Mouse (Mus musculus): ENCODE measurements around the gene Trp53i13. TPM values are rescaled to one million over a fixed set of nuclear protein-coding genes. Genes with fewer than 3 reads are reported as not detected.
A peak's percentile ranks its signal among the peaks of the same experiment; 100 is the strongest.

The Trp53i13 gene
- polyA plus RNA-seq, 1 experiment from 2014 or later = 32.7 TPM

DNA sequence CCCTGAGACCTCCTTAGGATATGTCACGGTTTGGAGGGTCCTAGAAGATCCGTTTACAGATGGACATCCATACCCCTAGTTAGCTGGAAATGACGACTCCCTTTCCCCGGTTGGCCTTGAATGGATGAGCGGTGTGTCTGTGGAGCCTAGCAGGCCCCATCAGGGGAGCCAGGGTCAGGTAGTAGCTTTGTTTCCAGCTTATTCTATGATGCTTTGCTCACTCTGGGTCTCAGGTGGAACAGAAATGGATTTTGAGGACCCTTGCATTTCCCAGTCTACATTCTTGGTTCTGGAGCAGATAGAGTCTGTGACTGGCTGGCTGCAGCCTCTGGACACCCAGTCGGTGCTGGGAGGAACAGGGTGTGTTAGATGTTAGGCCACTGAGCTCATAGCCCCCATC lies 21.0 kb downstream of the Trp53i13 start:
- Histone ChIP-seq H3K27ac (peak overlapping the region; percentile 95; the same call in 1 of the 2 replicates), H3K9me3 (no peaks in the 10 kb centered on the region), H3K27me3 (ENCODE audit: poor library complexity, severe bottlenecking) (no peaks in the 10 kb centered on the region), H3K36me3 (replicated peaks) (peaks cover 26% of the 10 kb centered on the region), H3K4me3 (peak overlapping the region; percentile 95), H3K4me1 (peaks cover 93% of the 10 kb centered on the region)
- WGBS = 79% methylated on average over 6 of the region's 6 CpGs
- DNase-seq (ENCODE audit: extremely low spot score, low spot score) = no peak

DNA sequence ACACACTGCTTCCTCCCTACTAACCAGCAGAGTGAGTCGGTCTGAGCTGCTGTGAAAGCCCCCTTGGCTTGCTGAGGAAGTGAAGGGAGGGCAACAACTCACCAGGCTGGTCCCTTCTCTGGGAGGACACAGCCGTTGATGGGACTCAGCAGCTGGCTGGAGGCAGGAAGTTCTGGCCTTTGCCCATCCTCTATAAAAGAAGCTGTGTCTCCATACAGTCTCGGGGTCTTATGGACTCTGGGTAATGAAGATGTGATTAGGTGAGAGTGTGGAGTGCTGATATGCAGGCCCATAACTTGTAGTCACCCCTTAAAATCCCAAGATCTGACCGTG lies 21.5 kb downstream of the Trp53i13 start:
- H3K9me3 ChIP-seq = no peaks in the 10 kb centered on the region
- DNase-seq (ENCODE audit: extremely low spot score, low spot score) = no peak
- no peaks in the 10 kb centered on the region for H3K27me3 ChIP-seq (ENCODE audit: poor library complexity, severe bottlenecking)
- H3K4me3 ChIP-seq = peak overlapping the region; percentile 95
- H3K4me1 ChIP-seq = peaks cover 90% of the 10 kb centered on the region
- WGBS = 45% methylated on average over 4 of the region's 4 CpGs
- peaks cover 22% of the 10 kb centered on the region for H3K36me3 ChIP-seq (replicated peaks)
- peak overlapping the region; percentile 95 for H3K27ac ChIP-seq

DNA sequence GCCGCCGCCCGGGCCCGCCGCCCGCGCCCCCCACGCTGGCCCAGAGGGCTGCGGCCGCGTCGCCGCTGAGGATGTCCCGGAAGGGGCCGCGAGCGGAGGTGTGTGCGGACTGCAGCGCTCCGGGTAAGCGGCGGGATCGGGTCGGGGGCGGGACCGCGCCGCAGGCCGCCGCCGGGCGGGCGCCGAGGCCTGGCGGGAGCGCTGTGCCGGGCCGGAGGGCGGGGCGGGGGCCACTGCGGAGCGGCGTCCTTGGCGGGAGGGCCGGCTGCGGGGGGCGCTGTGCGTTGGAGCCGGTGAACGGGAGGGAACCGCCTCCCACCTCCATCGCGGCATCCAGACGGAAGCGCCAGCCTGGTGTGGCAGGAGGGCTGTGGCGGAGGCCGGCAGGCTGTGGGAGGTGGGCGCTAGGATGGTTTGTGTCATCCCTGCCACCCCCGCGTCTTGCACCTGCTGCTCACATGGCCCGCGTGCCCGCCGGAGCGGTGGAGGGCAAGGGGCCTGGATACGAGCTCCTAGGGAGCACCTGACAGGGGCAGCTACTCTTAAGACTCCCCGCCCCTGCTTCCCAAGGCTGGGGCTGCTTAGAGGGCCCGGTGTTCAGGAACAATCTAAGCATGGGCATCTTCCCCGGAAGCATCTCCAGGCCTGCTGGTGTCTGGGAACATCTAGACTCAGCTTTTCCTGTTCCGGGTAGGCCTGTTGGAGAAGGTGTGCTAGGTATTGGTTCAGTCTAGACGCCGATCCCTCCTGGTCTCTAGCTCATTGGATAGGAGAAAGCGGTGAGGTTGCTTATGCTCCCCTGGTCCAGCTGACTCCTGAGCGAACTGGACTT lies 22.1 kb downstream of the Trp53i13 start, which contains the start of gene Git1:
Git1 (plus strand) TSS at position 51 of the 832 bp plus-strand sequence.
- no peaks in the 10 kb centered on the region for H3K27me3 ChIP-seq (ENCODE audit: poor library complexity, severe bottlenecking)
- DNase-seq (ENCODE audit: extremely low spot score, low spot score) = peak; percentile 56
- WGBS = under 1% methylated on average over 66 of the region's 74 CpGs
- peaks cover 16% of the 10 kb centered on the region for H3K36me3 ChIP-seq (replicated peaks)
- H3K4me3 ChIP-seq = peak within 1 kb of the TSS; percentile 95
- H3K27ac ChIP-seq = peak within 1 kb of the TSS; percentile 95
- H3K4me1 ChIP-seq = peaks cover 90% of the 10 kb centered on the region
- no peaks in the 10 kb centered on the region for H3K9me3 ChIP-seq

DNA sequence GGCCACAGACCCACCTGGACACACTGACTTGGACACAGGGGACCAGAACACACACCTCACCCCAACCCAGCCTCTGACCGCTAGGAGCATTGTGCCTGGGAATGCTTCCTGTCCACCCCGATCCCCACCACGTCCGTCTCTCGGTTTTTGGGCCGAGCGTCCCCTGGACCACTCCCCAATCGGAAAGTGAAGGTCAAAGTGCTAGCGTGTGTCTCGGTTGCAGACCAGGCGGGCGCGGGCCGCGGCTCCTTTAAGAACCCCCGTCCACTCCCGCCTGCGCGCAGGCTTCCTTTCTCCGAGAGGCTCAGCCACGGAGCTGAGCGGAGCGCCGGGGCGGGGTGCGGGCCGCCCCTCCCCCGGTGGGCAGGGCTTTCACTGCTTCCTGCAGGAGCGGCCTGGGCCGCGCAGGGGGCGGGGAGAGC lies 22.9 kb downstream of the Trp53i13 start:
- H3K4me1 ChIP-seq = peaks cover 90% of the 10 kb centered on the region
- DNase-seq (ENCODE audit: extremely low spot score, low spot score) = peak; percentile 89
- H3K36me3 ChIP-seq (replicated peaks) = peaks cover 8% of the 10 kb centered on the region
- WGBS = under 1% methylated on average over 32 of the region's 32 CpGs
- H3K4me3 ChIP-seq = peak overlapping the region; percentile 95
- peak overlapping the region; percentile 95 for H3K27ac ChIP-seq
- H3K27me3 ChIP-seq (ENCODE audit: poor library complexity, severe bottlenecking) = no peaks in the 10 kb centered on the region
- no peaks in the 10 kb centered on the region for H3K9me3 ChIP-seq

DNA sequence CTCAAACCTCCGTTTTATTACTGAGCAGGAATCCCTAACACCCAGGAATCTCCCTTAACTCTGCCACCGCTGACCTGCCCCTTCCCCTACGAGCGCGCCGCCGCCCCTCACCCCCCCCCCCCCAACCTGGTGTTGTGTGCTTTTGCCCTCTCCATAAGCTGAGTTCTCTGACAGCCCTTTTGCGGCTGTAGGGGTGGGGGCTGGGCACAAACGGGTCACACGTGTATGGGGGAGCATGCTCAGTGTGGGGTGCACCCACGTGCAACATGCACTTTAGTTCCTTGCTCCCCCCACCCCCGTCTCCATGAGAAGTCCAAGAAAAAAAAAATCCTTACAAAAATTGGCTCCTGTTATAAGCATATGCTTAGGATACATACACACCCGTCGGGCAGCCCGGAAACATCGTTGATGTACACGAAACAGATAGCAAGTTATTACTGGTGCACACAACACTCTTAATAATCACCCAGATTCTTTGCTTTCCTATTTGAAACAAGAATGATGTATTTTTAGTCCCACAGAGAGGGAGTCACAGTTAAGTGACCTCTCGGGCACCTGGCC lies 23.4 kb downstream of the Trp53i13 start:
- DNase-seq (ENCODE audit: extremely low spot score, low spot score) = no peak
- peak overlapping the region; percentile 95 for H3K27ac ChIP-seq
- H3K4me1 ChIP-seq = peaks cover 90% of the 10 kb centered on the region

DNA sequence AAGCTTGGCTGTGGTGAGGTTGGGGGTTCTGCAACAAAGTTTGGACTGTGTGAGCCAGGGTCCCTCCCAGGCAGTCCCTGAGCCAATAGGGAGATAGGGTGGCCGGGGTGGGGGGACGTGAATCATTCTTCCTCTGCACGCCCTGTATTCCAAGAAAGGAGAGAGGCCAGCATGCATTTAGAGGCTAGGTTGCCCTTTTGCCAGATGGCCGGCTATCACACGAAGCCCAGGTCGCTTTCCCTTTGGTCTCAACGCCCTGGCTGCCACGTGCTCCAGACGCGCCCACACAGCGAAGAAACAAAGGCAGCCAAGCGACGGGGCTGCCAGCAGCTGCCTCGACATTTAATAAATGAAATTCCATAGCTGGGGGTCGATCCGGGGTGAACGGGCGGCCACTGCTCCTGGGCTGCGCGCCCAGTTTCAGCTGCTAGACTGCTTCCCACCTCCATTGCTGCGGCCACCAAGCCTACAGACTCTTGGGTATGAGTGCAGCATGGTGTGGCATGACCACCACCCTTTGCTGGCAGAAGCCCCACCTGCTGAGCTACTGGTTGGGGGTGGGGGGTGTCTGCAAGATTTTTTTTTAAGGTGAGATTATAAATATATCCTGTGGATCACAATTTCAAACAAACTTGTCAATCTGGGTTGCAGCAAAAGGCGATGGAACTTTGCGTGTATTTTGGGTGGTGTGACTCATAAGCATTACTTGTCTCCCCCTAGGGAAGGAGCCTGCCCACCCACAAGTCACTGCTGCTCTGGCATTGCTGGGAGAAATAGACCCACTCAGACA lies 24.1 kb downstream of the Trp53i13 start:
- WGBS = under 1% methylated on average over 23 of the region's 23 CpGs
- Histone ChIP-seq H3K9me3 (no peaks in the 10 kb centered on the region), H3K4me1 (peaks cover 90% of the 10 kb centered on the region), H3K36me3 (replicated peaks) (peaks cover 9% of the 10 kb centered on the region; the same call in 1 of the 2 replicates), H3K27ac (peak overlapping the region; percentile 95), H3K27me3 (ENCODE audit: poor library complexity, severe bottlenecking) (no peaks in the 10 kb centered on the region), H3K4me3 (peak overlapping the region; percentile 95)
- peak; percentile 86 for DNase-seq (ENCODE audit: extremely low spot score, low spot score)

More for the DNA sequence above, 23.4 kb downstream of the Trp53i13 start:
- H3K27me3 ChIP-seq (ENCODE audit: poor library complexity, severe bottlenecking) = no peaks in the 10 kb centered on the region
- WGBS = under 1% methylated on average over 18 of the region's 18 CpGs
- H3K36me3 ChIP-seq (replicated peaks) = peaks cover 8% of the 10 kb centered on the region
- H3K4me3 ChIP-seq = peak overlapping the region; percentile 95
- H3K9me3 ChIP-seq = no peaks in the 10 kb centered on the region

DNA sequence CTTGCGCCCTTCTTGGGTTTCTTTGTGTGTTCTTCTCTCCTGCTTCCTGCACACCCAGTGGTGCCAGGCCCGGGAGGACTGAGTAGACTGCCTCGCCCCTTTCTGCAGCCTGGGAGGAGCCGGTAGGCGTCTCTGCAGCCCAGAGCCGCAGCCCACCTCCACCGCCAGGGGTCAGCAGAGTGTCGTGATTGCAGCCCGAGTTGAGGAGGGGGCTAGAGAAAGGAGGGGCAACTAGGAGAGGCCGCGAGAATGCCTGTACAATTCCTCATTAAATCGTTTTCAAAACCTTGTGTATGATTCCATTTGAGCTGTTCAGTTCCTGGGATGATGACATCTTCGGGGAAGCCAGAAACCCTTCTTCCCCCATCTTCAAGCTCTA lies 24.7 kb downstream of the Trp53i13 start:
- Histone ChIP-seq H3K4me1 (peaks cover 91% of the 10 kb centered on the region), H3K4me3 (peak overlapping the region; percentile 95), H3K27ac (peak overlapping the region; percentile 95), H3K9me3 (no peaks in the 10 kb centered on the region), H3K36me3 (replicated peaks) (peaks cover 10% of the 10 kb centered on the region; the same call in 1 of the 2 replicates), H3K27me3 (ENCODE audit: poor library complexity, severe bottlenecking) (no peaks in the 10 kb centered on the region)
- 1% methylated on average over 13 of the region's 13 CpGs for WGBS
- DNase-seq (ENCODE audit: extremely low spot score, low spot score) = peak; percentile 97

DNA sequence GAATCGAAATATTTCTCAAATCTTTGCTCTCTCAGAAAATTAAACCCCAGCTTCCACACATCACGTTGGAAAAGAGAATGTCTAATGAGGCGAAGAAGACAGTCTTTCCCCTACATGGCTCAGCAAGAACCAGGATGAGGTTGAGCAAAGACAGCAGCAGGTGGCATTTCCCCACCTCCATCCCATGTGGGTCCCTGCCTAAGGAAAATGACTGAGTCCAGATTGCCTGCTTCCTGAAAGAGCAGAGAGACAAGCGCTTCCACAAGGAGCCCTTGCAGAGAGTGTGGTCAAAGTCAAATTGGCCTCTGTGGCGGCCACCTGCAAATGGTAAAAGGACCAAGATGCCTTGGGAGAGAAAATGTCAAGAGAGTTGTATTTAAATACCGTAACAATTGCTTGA lies 25.3 kb downstream of the Trp53i13 start:
- no peak for DNase-seq (ENCODE audit: extremely low spot score, low spot score)
- no peaks in the 10 kb centered on the region for H3K27me3 ChIP-seq (ENCODE audit: poor library complexity, severe bottlenecking)
- 73% methylated on average over 6 of the region's 6 CpGs for WGBS
- H3K27ac ChIP-seq = peak overlapping the region; percentile 95; the same call in 1 of the 2 replicates
- no peaks in the 10 kb centered on the region for H3K9me3 ChIP-seq
- H3K4me3 ChIP-seq = peak overlapping the region; percentile 95
- 0 out of 2 replicates have a peak, but pooled peaks cover 4% of the 10 kb centered on the region for H3K36me3 ChIP-seq (replicated peaks)
- peaks cover 91% of the 10 kb centered on the region for H3K4me1 ChIP-seq

DNA sequence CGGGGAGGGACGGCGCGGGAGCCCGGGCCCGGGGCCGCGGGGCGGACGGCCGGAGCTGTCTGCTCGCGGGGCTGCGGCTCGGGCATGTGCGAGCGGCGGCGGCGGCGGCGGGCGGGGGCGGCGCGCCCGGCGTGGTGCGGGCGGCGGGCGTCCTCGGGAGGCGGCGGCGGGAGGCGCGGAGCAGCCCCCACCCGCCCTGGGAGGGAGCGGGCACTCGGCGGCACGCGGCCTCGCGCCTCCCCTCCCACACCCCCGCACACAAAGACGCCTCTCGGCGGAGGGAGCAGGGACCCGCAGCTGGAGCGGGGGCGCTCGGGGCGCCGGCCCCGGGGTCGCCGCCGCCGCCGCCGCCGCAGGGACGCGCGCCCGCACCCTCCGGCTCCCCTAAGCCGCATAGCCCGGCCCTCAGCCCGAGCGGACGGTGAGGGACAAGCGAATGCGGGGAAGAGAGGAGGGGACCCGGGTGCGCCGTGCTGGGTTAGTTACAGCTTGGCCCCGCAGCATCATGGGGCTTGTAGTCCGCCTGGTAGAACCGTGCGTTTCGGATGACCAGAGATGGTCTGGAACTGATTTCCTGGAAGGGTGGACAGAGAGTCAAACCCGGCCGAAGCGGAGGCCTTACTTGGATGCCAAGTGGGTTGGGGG lies 26.1 kb downstream of the Trp53i13 start, which contains the start of gene Ankrd13b:
Ankrd13b (minus strand) TSS at position 88 of the 645 bp plus-strand sequence.
- Histone ChIP-seq H3K36me3 (replicated peaks) (0 out of 2 replicates have a peak, but pooled peaks cover 4% of the 10 kb centered on the region), H3K27ac (peak within 1 kb of the TSS; percentile 95), H3K9me3 (no peaks in the 10 kb centered on the region), H3K4me3 (peak within 1 kb of the TSS; percentile 95), H3K27me3 (ENCODE audit: poor library complexity, severe bottlenecking) (no peaks in the 10 kb centered on the region), H3K4me1 (peaks cover 91% of the 10 kb centered on the region)
- peak; percentile 84 for DNase-seq (ENCODE audit: extremely low spot score, low spot score)
- WGBS = 5% methylated on average over 82 of the region's 87 CpGs

DNA sequence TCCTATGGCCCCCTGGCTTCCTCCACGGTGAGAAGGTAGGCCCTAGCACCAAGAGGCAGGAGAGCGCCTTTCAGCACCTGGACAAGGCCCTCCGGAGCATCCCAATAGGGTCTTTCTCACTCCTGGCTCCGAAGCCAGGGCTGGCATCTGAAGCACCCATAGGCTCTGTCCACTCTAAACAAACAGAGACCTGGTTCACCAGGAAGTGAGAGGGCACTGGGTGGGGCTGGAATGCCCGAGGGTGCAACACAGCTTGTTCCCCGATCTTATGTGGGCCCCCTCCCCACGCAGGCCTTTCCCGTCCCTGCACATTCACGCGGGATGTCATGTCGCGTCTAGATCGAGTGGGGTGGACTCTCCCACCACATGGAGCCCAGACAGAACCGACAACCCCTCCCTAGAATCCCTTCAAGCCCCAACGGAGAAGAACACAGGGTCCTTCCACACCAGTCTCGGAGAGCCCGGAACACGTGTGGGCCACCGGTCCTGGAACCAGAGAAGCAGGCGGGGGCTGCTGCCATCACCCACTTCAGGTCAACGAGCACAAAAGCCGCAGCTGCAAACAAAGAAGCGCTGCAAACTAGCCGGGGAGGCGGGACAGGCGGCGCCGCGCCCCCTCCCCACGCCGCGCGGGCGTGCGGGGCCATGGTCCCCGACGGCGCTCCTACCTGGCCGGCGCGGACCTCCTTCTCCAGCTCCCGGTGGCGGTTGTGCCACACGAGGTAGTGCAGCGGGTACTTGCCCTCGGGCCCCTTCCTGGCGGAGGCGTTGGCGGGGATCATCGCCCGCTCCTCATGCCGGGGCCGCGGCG lies 26.8 kb downstream of the Trp53i13 start:
- 0 out of 2 replicates have a peak, but pooled peaks cover 4% of the 10 kb centered on the region for H3K36me3 ChIP-seq (replicated peaks)
- no peaks in the 10 kb centered on the region for H3K9me3 ChIP-seq
- H3K27ac ChIP-seq = peak overlapping the region; percentile 95
- 2% methylated on average over 55 of the region's 55 CpGs for WGBS
- no peaks in the 10 kb centered on the region for H3K27me3 ChIP-seq (ENCODE audit: poor library complexity, severe bottlenecking)
- no peak for DNase-seq (ENCODE audit: extremely low spot score, low spot score)
- H3K4me1 ChIP-seq = peaks cover 84% of the 10 kb centered on the region
- H3K4me3 ChIP-seq = peak overlapping the region; percentile 95

DNA sequence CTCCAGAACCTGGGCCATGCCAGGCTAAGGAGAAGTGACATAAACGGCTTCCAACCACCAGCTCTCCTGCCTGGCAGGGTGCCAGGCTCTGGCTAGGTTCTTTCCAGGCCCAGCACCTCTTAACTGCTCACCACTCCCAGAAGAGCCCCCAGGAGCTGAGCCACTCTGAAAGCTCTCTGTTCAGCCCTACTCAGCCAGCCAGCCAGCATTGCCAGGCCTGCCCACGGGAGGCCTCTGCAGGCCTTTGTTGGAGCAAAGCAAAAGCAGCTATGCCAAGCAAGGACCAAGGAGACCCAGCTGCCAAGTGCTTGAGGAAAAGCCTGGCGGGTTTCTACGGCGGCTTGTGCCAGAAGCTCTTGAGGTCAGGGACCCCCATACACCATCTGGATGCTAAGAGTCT lies 29.0 kb downstream of the Trp53i13 start:
- H3K4me3 ChIP-seq = peak overlapping the region; percentile 18; the same call in 1 of the 2 replicates
- WGBS = 86% methylated on average over 5 of the region's 5 CpGs
- peaks cover 6% of the 10 kb centered on the region; the same call in 1 of the 2 replicates for H3K36me3 ChIP-seq (replicated peaks)
- H3K27ac ChIP-seq = peak overlapping the region; percentile 61; the same call in 1 of the 2 replicates
- no peaks in the 10 kb centered on the region for H3K27me3 ChIP-seq (ENCODE audit: poor library complexity, severe bottlenecking)
- H3K4me1 ChIP-seq = peaks cover 81% of the 10 kb centered on the region
- H3K9me3 ChIP-seq = no peaks in the 10 kb centered on the region
- DNase-seq (ENCODE audit: extremely low spot score, low spot score) = no peak
